Mouse (Mus musculus) ZHBTc4 (cell line): ENCODE data around the gene Egfl8.

ENCODE experiments used
- DNase-seq: peaks from one replicate; pipeline ENCODE4 v3.0.0-alpha.2; 2011; ENCODE audit warnings: low read depth, low spot score

The Egfl8 gene

DNA sequence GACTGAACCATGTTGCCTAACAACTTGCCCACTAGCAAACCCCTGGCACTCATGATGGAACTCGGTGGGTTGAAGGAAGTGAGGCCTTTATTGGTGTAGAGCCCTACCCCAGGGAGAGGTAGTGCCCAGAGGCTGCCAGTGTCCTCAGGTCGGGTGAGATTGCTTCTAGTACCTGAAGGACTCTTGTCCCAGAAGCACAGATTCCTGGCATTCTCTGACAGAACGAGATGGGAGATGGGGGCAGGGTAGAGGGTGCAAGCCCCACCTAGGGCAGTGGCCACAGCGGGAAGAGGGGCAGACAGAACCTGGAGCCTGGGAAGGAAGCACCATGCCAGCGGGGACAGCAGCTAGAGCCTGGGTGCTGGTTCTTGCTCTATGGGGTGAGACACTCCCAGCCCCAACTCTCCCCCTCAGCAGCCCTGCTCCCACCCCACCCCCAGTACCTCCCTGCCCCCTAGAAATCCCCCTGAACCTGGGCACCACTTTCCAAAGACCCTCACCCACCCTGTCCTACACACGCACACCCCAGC is 18.1 kb downstream of the Egfl8 start, which contains the start of gene Ager:
TSS of gene Ager (plus strand) at position 297 of the 530 bp plus-strand sequence.
- no peak for DNase-seq

DNA sequence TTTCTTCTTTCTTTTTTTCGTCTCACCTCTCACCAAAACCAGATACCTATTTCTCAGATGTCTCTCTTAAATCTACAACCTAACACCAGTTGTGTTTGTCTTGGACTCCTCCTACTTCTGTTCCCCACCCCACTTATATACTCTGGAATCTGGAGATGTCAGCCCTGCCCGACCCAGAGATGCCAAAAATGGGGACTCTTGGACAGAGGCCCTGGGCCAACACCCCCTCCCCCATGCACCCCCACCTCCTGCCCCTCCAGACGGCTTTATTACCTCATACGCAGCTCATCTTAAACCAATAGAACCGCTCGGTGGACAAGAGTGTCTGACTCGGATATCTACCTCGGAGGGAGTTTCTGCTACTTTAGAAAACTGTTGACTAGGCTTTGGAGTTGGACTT is 19.7 kb downstream of the Egfl8 start:
- DNase-seq = no peak

DNA sequence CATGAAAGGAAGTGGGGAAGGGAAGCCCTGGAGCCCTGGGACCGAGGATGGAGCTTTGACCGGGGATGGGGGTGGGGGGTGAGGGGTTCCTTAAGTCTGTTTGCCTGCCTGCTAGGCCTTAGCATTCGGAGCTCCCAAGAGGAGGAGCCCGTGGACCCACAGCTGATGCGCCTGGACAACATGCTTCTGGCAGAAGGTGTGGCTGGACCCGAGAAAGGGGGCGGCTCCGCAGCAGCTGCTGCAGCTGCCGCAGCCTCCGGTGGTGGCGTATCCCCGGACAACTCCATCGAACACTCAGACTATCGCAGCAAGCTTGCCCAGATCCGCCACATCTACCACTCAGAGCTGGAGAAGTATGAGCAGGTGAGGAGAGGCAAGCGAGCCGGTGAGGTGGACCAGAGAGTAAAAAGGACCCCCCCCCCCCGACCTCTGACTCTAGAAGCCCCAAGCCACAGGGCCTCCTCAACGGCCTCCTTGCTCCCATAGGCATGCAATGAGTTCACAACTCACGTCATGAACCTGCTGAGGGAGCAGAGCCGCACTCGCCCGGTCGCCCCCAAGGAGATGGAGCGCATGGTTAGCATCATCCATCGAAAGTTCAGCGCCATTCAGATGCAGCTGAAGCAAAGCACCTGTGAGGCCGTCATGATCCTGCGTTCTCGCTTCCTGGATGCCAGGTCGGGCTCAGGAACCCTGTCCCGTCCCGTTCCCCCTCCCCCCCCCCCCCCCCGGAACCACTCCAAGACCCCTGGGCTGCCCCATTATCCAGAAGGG is 21.8 kb downstream of the Egfl8 start:
- peak; percentile 45 for DNase-seq

DNA sequence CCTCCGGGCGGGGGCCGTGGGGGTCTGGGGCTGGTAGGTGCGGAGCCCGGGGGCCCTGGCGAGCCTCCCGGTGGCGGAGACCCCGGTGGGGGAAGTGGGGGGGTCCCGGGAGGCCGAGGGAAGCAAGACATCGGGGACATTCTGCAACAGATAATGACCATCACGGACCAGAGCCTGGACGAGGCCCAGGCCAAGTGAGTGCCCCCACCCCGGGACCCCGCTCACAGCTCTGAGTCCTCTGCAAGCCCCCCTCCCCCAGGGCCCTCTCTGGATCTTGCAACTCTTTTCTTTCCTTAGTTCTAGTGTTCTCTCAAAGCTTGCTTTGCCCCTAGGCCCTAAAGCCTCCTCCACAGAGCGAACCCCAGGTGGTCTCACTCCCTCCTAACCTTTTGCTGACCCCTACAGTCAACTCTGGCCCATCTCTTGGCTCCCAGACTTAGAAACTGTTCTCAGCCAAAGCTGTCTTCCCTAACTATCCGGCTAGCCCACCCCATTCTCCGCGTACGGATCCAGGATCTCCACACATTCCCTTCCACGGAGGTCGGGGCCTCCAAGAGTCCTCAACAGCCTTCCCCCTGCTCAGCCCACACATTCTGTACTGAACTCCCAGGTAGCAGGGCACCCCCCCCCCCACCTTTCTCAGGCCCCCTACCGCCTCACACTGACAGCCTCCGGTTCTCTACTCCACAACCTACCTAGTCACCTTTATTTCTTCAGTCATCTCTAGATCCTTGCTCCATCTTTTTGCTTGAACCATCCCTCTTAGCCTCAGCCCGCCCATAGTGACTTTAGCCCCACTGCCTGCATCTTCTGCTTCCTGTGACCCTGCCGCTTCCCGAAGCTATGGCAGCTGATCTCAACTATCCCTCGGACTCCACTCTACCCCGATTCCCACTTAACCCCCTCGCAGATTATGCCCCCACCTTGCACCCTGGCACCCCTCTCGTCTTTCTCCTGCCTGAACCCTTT is 22.9 kb downstream of the Egfl8 start:
- peak; percentile 63 for DNase-seq

DNA sequence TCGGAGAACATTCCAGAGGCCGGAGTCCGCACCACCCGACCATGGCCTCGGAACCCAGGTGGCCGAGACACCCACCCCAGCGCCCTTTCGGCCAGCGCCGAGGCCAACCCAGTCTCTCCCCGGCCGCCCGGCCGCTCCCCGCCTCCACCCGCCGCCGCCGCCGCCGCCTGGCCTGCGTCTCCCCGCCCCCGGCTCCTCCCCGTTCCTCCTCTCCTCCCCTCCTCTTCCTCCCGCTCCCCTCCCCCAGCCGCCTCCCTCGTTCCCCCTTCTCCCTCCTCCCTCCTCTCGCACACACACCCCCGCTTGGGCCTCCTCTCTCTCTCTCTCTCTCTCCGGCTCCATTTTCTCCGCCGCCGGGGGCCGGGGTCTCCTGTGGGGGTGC is 23.8 kb downstream of the Egfl8 start:
- peak; percentile 85 for DNase-seq

DNA sequence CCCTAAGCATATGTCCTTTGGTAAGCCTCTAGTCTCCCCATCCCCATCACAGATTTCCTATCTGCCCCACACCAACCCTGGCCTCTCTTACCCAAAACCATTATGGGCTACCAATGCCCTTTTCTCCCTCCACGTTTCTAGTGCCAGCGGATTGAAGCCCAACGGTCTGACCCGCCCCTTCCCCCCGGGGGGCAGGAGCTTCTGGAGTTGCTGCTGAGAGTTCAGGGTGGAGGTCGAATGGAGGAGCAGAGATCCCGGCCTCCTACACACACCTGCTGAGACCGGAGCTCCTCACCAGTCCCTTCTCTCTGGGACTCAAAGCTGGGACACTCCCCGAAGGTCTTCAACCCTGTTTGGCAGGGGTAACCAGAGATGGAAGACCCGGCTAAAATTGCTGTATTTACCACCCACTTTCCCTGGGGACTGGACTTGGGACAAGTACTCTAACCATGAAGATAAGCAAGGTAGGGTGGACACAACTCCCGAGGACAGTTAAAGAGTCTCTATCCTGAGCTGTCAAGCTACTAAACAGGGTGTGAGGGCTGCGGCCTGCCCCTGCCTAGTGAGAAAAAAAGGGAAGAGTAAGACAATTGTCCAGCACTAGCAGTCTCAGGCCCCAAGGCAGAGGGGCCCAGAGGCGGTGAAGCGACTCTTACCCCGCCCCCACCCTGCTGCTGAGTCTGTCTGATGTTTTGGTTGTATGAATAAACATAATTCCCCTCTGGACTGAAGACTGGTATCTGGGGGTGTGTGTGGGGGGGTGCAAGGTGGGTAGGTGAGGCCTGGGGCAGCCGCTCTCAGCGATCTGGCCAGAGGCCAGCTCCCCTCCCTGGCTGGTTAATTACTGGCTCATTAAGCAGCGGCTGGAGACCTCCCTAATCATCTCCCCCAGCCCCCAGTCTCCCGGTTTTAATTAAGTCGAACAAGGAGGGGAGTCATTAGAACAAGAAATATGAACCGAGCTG is 24.5 kb downstream of the Egfl8 start, which contains the start of gene Pbx2:
TSS of gene Pbx2 (plus strand) at position 238 of the 965 bp plus-strand sequence.
- DNase-seq = peak; percentile 68

DNA sequence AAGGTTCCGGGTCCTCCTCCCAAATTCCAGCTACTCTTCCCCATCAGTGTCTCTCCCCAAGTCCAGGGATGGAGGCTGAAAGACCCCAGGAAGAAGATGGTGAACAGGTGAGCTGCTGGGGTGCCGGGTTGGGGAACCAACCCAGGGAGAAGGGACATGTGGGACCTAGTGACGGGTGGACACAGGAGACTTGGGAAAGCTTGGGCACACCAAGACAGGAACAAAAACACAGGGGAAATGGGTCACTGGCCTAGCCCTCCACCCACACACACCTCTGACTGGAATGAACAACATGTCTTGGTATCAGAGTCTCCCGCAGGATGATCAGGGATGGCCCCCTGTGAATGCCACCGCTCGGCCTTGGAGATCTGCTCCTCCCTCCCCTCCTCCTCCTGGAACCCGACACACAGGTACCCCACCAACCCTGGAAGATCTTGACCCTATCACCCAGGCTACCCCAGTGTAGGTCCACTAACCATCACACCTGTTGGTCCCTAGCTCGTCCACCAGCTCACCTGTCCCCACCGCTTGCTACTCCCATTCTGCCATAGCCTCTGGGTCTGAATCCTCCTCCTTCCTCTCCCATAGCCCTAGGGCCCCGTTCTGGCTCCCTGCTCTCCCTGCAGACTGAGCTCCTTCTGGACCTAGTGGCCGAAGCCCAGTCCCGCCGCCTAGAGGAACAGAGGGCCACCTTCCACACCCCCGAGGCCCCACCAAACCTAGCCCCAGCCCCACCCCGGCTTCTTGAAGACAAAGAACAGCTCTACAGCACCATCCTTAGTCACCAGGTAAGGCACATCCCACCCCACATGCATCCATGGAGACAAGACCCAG is 25.4 kb downstream of the Egfl8 start:
- no peak for DNase-seq

DNA sequence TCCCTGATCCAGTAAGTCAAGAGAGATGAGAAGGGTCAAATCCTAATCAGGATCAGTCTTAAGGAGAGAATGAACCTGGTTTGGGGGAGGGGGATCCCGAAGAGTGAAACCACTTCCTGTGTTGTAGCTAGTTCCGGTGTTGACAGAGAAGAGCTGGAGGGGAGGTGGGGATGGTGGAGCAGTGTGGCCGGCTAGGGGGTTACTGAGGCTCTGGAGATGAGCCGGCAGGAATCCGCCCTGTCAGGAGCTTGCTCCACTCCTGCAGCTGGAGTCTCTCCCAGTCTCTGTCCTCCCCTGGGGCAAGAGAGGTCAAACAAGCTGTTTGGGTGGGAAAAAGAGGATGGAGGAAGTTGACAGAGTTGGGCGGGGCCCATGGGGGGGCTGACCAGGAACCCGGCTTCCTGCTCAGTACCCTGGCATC is 26.1 kb downstream of the Egfl8 start, which contains the start of gene Gpsm3:
TSS of gene Gpsm3 (plus strand) at position 126 of the 421 bp plus-strand sequence.
- peak; percentile 42 for DNase-seq

DNA sequence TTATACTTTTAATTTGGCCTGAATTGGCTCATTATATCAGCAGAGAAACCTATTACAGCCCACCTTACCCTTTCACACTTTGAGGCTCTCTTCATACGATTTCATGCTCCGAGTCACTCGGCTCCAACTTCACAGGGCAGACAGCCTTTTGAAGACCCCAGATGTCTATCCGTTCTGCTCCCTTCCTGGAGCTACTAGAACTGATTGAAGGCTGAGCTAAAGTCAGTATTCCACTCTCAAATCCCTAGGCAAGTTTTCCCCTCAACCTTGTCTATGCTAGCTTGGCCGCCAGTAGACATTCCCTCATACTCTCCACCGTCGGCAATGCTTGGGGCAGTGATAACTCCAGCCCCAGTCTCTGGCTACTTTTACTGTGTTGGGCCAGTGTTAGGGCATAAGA is 26.6 kb downstream of the Egfl8 start:
- no peak for DNase-seq

DNA sequence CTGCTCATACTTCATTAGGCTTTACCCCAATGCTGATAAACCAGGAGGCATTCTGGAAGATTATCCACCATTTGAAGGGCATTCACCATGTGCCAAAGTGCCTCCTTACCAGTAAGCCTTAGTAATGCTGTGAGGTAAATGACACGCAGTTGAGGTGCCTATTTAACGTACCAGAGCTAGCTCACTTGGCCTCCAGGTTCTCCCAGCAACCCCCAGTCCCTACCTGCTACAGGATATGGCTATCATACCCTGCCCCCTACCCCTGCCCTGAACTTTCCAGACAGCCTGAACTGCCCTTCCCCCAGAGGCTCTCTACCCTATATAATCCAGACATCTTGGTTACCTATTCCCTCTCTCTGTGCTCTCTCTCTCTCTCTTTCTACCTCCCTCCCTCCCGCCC is 27.0 kb downstream of the Egfl8 start:
- no peak for DNase-seq

DNA sequence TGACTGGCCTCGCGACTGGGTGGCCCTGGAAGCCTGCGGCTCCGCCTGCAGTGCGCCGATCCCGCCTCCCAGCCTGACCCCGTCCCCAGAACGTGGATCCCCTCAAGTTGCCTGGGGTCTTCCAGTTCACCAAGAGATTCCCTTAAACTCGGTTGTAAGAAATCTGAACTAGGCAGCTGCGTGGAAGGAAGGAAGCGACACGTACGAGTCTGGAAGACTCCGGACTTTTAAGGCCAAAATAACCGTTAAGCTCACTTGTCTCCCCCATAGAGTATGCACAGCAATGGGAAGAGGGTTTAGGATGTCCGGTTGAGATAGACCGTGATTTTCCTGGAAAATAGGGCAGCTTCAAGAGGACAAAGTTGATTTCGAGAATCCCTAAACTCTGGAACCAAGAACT is 28.0 kb downstream of the Egfl8 start:
- DNase-seq = no peak

DNA sequence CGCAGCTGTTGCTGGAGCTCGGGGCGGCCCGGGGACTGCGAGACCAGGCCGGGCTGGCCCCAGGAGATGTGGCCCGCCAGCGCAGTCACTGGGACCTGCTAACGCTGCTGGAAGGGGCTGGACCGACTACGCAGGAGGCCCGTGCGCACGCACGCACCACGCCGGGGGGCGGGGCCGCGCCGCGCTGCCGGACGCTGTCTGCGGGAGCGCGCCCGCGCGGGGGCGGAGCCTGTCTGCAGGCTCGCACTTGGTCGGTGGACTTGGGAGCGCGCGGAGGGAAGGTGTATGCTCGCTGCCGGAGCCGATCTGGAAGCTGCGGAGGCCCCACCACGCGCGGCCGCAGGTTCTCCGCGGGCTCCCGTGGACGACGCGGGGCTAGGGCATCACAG is 28.4 kb downstream of the Egfl8 start:
- DNase-seq = peak; percentile 97

DNA sequence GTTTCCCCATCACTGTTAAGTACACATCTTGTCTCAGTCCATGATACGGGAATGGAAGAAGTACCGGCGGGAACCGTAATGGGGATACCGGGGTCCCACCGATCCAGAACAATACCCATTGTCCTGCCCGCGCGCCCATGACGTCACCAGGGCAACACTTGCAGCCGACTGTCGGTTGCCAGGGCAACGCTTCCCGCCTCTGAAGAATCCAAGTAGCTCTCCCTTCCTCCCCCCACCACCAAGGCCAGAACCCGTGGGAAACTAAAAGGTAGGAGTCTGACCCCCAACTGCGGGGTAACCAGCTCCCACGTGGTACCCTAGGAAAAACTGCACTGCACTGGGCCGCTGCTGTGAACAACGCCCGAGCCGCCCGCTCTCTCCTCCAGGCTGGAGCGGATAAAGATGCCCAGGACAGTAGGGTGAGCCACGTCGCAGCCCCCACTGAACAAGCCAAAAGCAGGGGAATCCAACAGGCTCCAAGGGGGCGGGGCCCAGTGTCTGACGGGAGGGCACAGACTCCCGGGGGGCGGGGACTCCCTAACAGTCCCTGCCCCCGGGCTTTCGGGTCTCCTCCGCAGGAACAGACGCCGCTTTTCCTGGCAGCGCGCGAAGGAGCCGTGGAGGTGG is 28.9 kb downstream of the Egfl8 start:
- DNase-seq = peak; percentile 94

DNA sequence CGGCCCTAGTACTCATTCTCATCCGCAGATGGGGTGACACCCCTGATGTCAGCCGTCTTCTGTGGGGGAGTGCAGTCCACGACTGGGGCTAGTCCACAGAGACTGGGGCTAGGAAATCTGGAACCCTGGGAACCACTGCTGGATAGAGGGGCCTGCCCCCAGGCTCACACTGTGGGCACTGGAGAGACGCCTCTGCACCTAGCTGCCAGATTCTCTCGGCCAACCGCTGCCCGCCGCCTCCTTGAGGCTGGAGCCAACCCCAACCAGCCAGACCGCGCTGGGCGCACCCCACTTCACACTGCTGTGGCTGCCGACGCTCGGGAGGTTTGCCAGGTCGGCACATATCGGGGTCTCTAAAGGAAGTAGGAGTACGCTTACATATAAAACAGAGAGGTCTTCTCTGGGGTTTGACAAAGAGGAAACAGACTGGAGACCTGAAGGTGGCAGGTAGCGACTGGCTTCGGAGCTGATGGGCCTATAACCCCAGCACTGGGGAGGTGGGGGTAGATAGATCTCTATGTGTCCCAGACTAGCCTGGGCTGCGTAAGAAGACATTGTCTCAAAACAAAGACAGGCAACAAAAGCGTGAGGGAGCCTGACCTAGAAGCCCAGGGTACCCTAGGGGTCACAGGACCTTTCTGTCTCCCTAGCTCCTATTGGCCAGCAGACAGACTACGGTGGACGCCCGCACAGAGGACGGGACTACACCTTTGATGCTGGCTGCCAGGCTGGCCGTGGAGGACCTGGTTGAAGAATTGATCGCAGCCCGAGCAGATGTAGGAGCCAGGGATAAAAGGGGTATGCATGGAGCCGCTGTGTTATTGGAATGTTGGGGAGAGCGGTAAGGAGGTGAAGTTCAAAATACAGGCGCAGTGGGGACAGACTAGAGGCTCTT is 29.6 kb downstream of the Egfl8 start:
- no peak for DNase-seq

DNA sequence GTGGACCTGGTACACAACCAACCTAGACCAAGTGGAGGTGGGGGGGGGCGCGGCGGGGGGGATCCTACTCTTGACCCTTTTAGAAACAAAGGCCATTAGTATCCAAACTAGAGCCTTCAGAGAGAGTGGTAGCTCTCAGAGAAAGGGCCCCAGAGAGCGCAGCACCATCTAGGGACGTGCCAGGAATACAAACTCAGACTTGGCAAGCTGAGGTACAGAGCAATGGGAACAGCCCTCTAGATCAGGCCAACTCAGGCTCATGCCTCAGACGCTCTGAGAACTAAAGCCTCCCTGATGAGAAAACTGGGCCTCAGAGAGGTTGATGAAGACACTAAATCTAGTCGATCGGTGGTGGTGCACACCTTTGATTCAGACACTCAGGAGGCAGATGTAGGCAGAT is 30.6 kb downstream of the Egfl8 start:
- no peak for DNase-seq

DNA sequence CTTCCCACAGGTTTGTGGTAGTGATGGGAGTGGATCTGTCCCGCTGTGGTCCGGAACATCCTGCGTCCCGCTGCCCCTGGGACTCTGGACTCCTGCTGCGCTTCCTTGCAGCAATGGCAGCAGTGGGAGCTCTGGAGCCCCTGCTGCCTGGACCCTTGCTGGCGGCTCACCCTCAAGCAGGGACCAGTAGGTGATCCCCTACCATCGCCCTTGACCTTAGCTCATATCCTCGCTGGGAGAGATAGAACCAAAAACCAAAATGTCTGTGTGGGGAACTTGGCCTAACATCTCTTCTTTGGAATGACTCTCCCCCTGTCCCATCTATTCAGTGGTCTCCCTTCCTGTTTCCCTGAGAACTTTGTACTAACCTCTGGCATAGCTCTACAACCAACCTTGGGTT is 32.0 kb downstream of the Egfl8 start:
- no peak for DNase-seq

DNA sequence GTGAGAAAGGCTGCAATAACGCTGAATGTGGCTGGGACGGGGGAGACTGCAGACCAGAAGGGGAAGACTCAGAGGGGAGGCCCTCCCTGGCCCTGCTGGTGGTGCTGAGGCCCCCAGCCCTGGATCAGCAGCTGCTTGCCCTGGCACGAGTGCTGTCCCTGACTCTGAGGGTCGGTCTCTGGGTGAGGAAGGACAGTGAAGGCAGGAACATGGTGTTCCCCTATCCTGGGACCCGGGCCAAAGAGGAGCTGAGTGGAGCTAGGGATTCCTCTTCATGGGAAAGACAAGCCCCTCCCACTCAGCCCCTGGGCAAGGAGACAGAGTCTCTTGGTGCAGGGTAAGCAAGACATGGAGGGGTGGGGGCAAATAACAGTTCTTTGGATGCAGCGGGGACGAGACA is 32.4 kb downstream of the Egfl8 start:
- no peak for DNase-seq

DNA sequence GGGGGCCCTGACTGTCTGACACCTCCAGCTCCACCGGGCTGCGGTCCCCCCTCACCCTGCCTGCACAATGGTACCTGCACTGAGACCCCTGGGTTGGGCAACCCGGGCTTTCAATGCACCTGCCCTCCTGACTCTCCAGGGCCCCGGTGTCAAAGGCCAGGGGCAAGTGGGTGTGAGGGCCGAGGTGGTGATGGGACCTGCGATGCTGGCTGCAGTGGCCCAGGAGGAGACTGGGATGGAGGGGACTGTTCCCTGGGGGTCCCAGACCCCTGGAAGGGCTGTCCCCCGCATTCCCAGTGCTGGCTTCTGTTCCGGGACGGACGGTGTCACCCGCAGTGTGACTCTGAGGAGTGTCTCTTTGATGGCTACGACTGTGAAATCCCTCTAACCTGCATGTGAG is 33.2 kb downstream of the Egfl8 start:
- no peak for DNase-seq

DNA sequence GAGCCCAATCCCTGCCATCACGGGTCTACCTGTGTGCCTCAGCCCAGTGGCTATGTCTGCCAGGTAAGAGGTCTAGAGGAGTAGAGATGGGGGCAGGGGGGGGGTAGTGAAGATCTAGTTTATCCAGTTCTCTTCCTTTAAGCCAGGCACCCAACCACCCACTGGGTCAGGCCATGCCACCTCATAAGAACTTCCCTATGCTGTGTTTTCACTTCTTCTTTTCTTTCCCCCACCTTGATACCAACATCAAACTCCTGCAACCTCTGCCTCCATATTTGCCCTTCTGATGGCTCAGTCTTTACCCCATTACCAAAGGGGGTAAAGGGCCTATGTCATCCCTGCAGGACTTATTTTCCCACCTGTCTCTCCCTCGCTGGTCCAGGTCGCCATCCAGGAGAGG is 37.7 kb downstream of the Egfl8 start:
- DNase-seq = no peak
